Mouse (Mus musculus) layer of hippocampus, adult 18-20 months (tissue): Measurements from ENCODE around the gene Hist2h2aa1. TPM values are rescaled to one million over a fixed set of nuclear protein-coding genes. Genes with fewer than 3 reads are reported as not detected.
"Not testable (repeated sequence)": the region's sequence is repeated elsewhere in the genome, so short reads cannot be mapped to it uniquely, and the experiment has no call there.

Experiments
- DNase-seq, 2 experiments: peaks; one replicate each; pipeline ENCODE4 v3.0.0; 2022; ENCODE audit warnings: low spot score in 2 of 2
- microRNA-seq, 2 experiments: library from miRNA; unstranded; fragments of <30 nt; microRNA quantifications; one replicate each; pipeline ENCODE4 v1.2.0; 2021
- total RNA-seq, 2 experiments: library from RNA; stranded (reverse); gene quantifications; 2 replicates each; pipeline ENCODE4 v1.2.3; 2021

Hist2h2aa1 gene
- total RNA-seq, 2 experiments from 2014 or later, result 8.7 to 12.8 TPM

- peak in 1 of 2 experiments; percentile 50 for DNase-seq
These were observed 32.1 kb downstream of the Hist2h2aa1 start for GRCm38 (mm10) chr3:96277428-96277799.

- peak; percentile 92 to 94 for DNase-seq
These were observed 32.7 kb downstream of the Hist2h2aa1 start for GRCm38 (mm10) chr3:96277800-96278624.

- no peak for DNase-seq
These were observed 35.4 kb downstream of the Hist2h2aa1 start for GRCm38 (mm10) chr3:96280660-96281059.

- DNase-seq, result peak in 1 of 2 experiments; percentile 59
These were observed 39.2 kb downstream of the Hist2h2aa1 start for GRCm38 (mm10) chr3:96284457-96284856.

- not testable (repeated sequence) for DNase-seq
These were observed 42.0 kb downstream of the Hist2h2aa1 start for GRCm38 (mm10) chr3:96287334-96287733.

GRCm38 (mm10) chr3:96289201-96289600 is 43.9 kb downstream of the Hist2h2aa1 start:
- DNase-seq, result no peak

GRCm38 (mm10) chr3:96290727-96291126 is 45.4 kb downstream of the Hist2h2aa1 start:
- DNase-seq, result not testable (repeated sequence)

- no peak for DNase-seq
These were observed 47.3 kb downstream of the Hist2h2aa1 start for GRCm38 (mm10) chr3:96292641-96293040.

- DNase-seq, result no peak
These were observed 48.1 kb downstream of the Hist2h2aa1 start for GRCm38 (mm10) chr3:96293368-96293767.

- no peak for DNase-seq
These were observed 48.5 kb downstream of the Hist2h2aa1 start, which contains the start of gene Fcgr1 for GRCm38 (mm10) chr3:96293787-96294186. Fcgr1 (minus strand) TSS chr3:96293969.

Small RNAs within 50 kb of the gene (microRNA-seq; reads per million reads assigned to microRNA genes)
- 0 reads per million in 2 experiments for gene Gm44492
- gene Gm47311, result 0 reads per million in 2 experiments
- gene Gm47313, result 0 reads per million in 2 experiments

Other genes starting within 250 kb of the Hist2h2aa1 start
- gene Plekho1, start 249.5 kb upstream of the Hist2h2aa1 start, total RNA-seq, result 10 to 100 TPM; 40.5 to 42.5 TPM
- gene Vps45, start 187.0 kb upstream of the Hist2h2aa1 start, total RNA-seq, result 10 to 100 TPM; 43.7 to 45.6 TPM
- gene Otud7b, start 141.0 kb upstream of the Hist2h2aa1 start, total RNA-seq, result 10 to 100 TPM; 40.1 to 40.8 TPM
- gene Mtmr11, start 83.5 kb upstream of the Hist2h2aa1 start, total RNA-seq, result 1 to 10 TPM; 4.0 to 6.8 TPM
- gene Sf3b4, start 73.2 kb upstream of the Hist2h2aa1 start, total RNA-seq, result 10 to 100 TPM; 50.4 to 51.0 TPM
- 100 to 1,000 TPM; 359 to 373 TPM for gene Sv2a, start 64.3 kb upstream of the Hist2h2aa1 start, total RNA-seq
- 10 to 100 TPM; 18.2 to 19.4 TPM for gene Bola1, start 25.8 kb upstream of the Hist2h2aa1 start, total RNA-seq
- 10 to 100 TPM; 10.4 to 10.6 TPM for gene Hist2h2ab, start 25.6 kb upstream of the Hist2h2aa1 start, total RNA-seq
- 10 to 100 TPM; 24.5 to 27.2 TPM for gene Hist2h2ac, start 24.6 kb upstream of the Hist2h2aa1 start, total RNA-seq
- 1 to 10 TPM; 8.3 to 9.0 TPM for gene Hist2h2be, start 24.4 kb upstream of the Hist2h2aa1 start, total RNA-seq
- 10 to 100 TPM in 1 of 2 experiments, 1 to 10 TPM in 1; 7.7 to 11.1 TPM for gene Hist2h3c2, start 6.4 kb upstream of the Hist2h2aa1 start, total RNA-seq
- gene Hist2h2aa2, start 5.2 kb upstream of the Hist2h2aa1 start, total RNA-seq, result 100 to 1,000 TPM; 207 to 216 TPM
- gene Hist2h3c1, start 1.2 kb downstream of the Hist2h2aa1 start, total RNA-seq, result not detected
- gene Hist2h4, start 17.8 kb downstream of the Hist2h2aa1 start, total RNA-seq, result 10 to 100 TPM; 33.3 to 33.7 TPM
- gene Hist2h3b, start 23.2 kb downstream of the Hist2h2aa1 start, total RNA-seq, result 10 to 100 TPM; 35.3 to 37.8 TPM
- gene Hist2h2bb, start 24.3 kb downstream of the Hist2h2aa1 start, total RNA-seq, result 100 to 1,000 TPM; 146 to 147 TPM
- gene Fcgr1, start 48.5 kb downstream of the Hist2h2aa1 start, total RNA-seq, result 1 to 10 TPM; 1.9 to 3.8 TPM
- not detected for gene BC107364, start 206.8 kb downstream of the Hist2h2aa1 start, total RNA-seq